Mouse (Mus musculus) MEL (cell line): ENCODE data around the gene Fgfr2. TPM values are rescaled to one million over a fixed set of nuclear protein-coding genes. Genes with fewer than 3 reads are reported as not detected.

Source experiments
- DNase-seq: peaks from one replicate; pipeline ENCODE4 v3.0.0; 2011; ENCODE audit warnings: low read depth, low spot score
- H3K27ac ChIP-seq: 2 replicates; pipeline ENCODE4 v1.5.1; 2012; ENCODE audit warnings: low read depth, mild to moderate bottlenecking, control low read depth, low read length, moderate library complexity; ENCODE audit not compliant: control insufficient read depth
- H3K27me3 ChIP-seq, 2 experiments: fragments of 150-350 bp in 1 of 2; sonication (generic) in 1 of 2; 2 replicates each; pipeline ENCODE4 v1.6.1; 2012; ENCODE audit warnings: low read length in 2 of 2, mild to moderate bottlenecking in 2 of 2, improper control_type of control experiment in 1 of 2, moderate library complexity in 1 of 2; ENCODE audit not compliant: insufficient read depth in 2 of 2, control insufficient read depth in 1 of 2
- H3K36me3 ChIP-seq, 2 experiments: 2 replicates each; pipeline ENCODE4 v1.6.1; 2012 to 2014; ENCODE audit warnings: low read length in 2 of 2, improper control_type of control experiment in 1 of 2, inconsistent platforms in 1 of 2, mild to moderate bottlenecking in 1 of 2; ENCODE audit not compliant: insufficient read depth in 2 of 2, control insufficient read depth in 1 of 2
- H3K4me1 ChIP-seq, 2 experiments: fragments of 150-350 bp in 1 of 2; sonication (generic) in 1 of 2; 2 replicates each; pipeline ENCODE4 v1.6.1; 2012; ENCODE audit warnings: low read length in 2 of 2, improper control_type of control experiment in 1 of 2, mild to moderate bottlenecking in 1 of 2; ENCODE audit not compliant: insufficient read depth in 2 of 2, control insufficient read depth in 1 of 2
- H3K4me3 ChIP-seq, 2 experiments: fragments of 150-350 bp in 1 of 2; sonication (generic) in 1 of 2; 2 replicates each; pipeline ENCODE4 v1.5.1; 2012; ENCODE audit warnings: low read depth in 2 of 2, low read length in 2 of 2, mild to moderate bottlenecking in 2 of 2, moderate library complexity in 2 of 2, control low read depth in 1 of 2, improper control_type of control experiment in 1 of 2; ENCODE audit not compliant: control insufficient read depth in 1 of 2, insufficient read depth in 1 of 2
- H3K79me2 ChIP-seq: 2 replicates; pipeline ENCODE4 v1.6.1; 2012; ENCODE audit warnings: mild to moderate bottlenecking, low read length, moderate library complexity; ENCODE audit not compliant: control insufficient read depth, poor library complexity, insufficient read depth
- H3K9ac ChIP-seq: 2 replicates; pipeline ENCODE4 v1.6.1; 2012; ENCODE audit warnings: low read depth, mild to moderate bottlenecking, control low read depth, low read length, moderate library complexity; ENCODE audit not compliant: control insufficient read depth, poor library complexity, severe bottlenecking
- H3K9me3 ChIP-seq: fragments of 150-350 bp; sonication (generic); replicated peaks from 2 replicates; pipeline ENCODE4 v1.6.1; 2012; ENCODE audit warnings: mild to moderate bottlenecking, low read length, improper control_type of control experiment, moderate library complexity; ENCODE audit not compliant: insufficient read depth
- CHD1 ChIP-seq: IDR thresholded peaks from 2 replicates; pipeline ENCODE4 v1.6.1; 2012; ENCODE audit warnings: low read depth, mild to moderate bottlenecking, inconsistent platforms, low read length, improper control_type of control experiment
- CHD2 ChIP-seq: IDR thresholded peaks from 2 replicates; pipeline ENCODE4 v1.6.1; 2011; ENCODE audit warnings: low read length, improper control_type of control experiment
- E2F4 ChIP-seq: IDR thresholded peaks from 2 replicates; pipeline ENCODE4 v1.6.1; 2011; ENCODE audit warnings: low read depth, low read length, improper control_type of control experiment, borderline replicate concordance
- ELF1 ChIP-seq: IDR thresholded peaks from 2 replicates; pipeline ENCODE4 v1.6.1; 2014; ENCODE audit warnings: low read depth, mild to moderate bottlenecking, inconsistent platforms, low read length, improper control_type of control experiment, moderate library complexity
- EP300 ChIP-seq, 2 experiments: IDR thresholded peaks; 2 replicates each; pipeline ENCODE4 v1.6.1; 2011; ENCODE audit warnings: improper control_type of control experiment in 2 of 2, low read length in 2 of 2, low read depth in 1 of 2, mild to moderate bottlenecking in 1 of 2
- ETS1 ChIP-seq: IDR thresholded peaks from 2 replicates; pipeline ENCODE4 v1.6.1; 2012; ENCODE audit warnings: low read depth, mild to moderate bottlenecking, inconsistent platforms, low read length, improper control_type of control experiment, moderate library complexity
- GATA1 ChIP-seq: IDR thresholded peaks from 2 replicates; pipeline ENCODE4 v1.6.1; 2011; ENCODE audit warnings: low read depth, low read length, improper control_type of control experiment
- MAX ChIP-seq: IDR thresholded peaks from 2 replicates; pipeline ENCODE4 v1.6.1; 2011; ENCODE audit warnings: low read length, improper control_type of control experiment
- MAZ ChIP-seq: IDR thresholded peaks from 2 replicates; pipeline ENCODE4 v1.6.1; 2012; ENCODE audit warnings: low read depth, mild to moderate bottlenecking, inconsistent platforms, low read length, improper control_type of control experiment
- MEF2A ChIP-seq: IDR thresholded peaks from 2 replicates; pipeline ENCODE4 v1.6.1; 2014; ENCODE audit warnings: low read depth, mild to moderate bottlenecking, inconsistent platforms, low read length, improper control_type of control experiment; ENCODE audit not compliant: poor library complexity, insufficient replicate concordance, severe bottlenecking; ENCODE audit errors: extremely low read depth
- MYC ChIP-seq: IDR thresholded peaks from 2 replicates; pipeline ENCODE4 v1.6.1; 2011; ENCODE audit warnings: low read depth, mild to moderate bottlenecking, low read length, improper control_type of control experiment, moderate library complexity
- NELFE ChIP-seq: IDR thresholded peaks from 2 replicates; pipeline ENCODE4 v1.6.1; 2011; ENCODE audit warnings: low read depth, low read length, improper control_type of control experiment
- NRF1 ChIP-seq: IDR thresholded peaks from 2 replicates; pipeline ENCODE4 v1.6.1; 2014; ENCODE audit warnings: low read depth, mild to moderate bottlenecking, inconsistent platforms, low read length, improper control_type of control experiment, moderate library complexity; ENCODE audit not compliant: poor library complexity, insufficient read depth, severe bottlenecking
- RCOR1 ChIP-seq: IDR thresholded peaks from 2 replicates; pipeline ENCODE4 v1.6.1; 2012; ENCODE audit warnings: low read depth, mild to moderate bottlenecking, inconsistent platforms, low read length, improper control_type of control experiment
- SIN3A ChIP-seq: IDR thresholded peaks from 2 replicates; pipeline ENCODE4 v1.6.1; 2012; ENCODE audit warnings: low read length, improper control_type of control experiment, inconsistent platforms
- TAL1 ChIP-seq: IDR thresholded peaks from 2 replicates; pipeline ENCODE4 v1.6.1; 2012; ENCODE audit warnings: mild to moderate bottlenecking, inconsistent platforms, low read length, moderate library complexity, mixed read lengths
- TBP ChIP-seq: IDR thresholded peaks from 2 replicates; pipeline ENCODE4 v1.8.0; 2011; ENCODE audit warnings: low read depth, low read length, improper control_type of control experiment
- TCF12 ChIP-seq: IDR thresholded peaks from 2 replicates; pipeline ENCODE4 v1.6.1; 2014; ENCODE audit warnings: low read depth, mild to moderate bottlenecking, inconsistent platforms, low read length, improper control_type of control experiment, moderate library complexity
- UBTF ChIP-seq: IDR thresholded peaks from 2 replicates; pipeline ENCODE4 v1.6.1; 2012; ENCODE audit warnings: low read depth, mild to moderate bottlenecking, inconsistent platforms, low read length, improper control_type of control experiment, moderate library complexity, borderline replicate concordance; ENCODE audit not compliant: insufficient read depth
- USF2 ChIP-seq, 2 experiments: IDR thresholded peaks; 2 replicates each; pipeline ENCODE4 v1.6.1; 2011 to 2012; ENCODE audit warnings: improper control_type of control experiment in 2 of 2, low read length in 2 of 2, borderline replicate concordance in 1 of 2, inconsistent platforms in 1 of 2, low read depth in 1 of 2, mild to moderate bottlenecking in 1 of 2; ENCODE audit not compliant: insufficient read depth in 1 of 2
- ZKSCAN1 ChIP-seq: IDR thresholded peaks from 2 replicates; pipeline ENCODE4 v1.6.1; 2012; ENCODE audit warnings: low read depth, mild to moderate bottlenecking, inconsistent platforms, low read length, improper control_type of control experiment, moderate library complexity
- ZMIZ1 ChIP-seq: IDR thresholded peaks from 2 replicates; pipeline ENCODE4 v1.6.1; 2012; ENCODE audit warnings: low read depth, mild to moderate bottlenecking, inconsistent platforms, low read length, improper control_type of control experiment, moderate library complexity
- ZNF384 ChIP-seq: IDR thresholded peaks from 2 replicates; pipeline ENCODE4 v1.6.1; 2012; ENCODE audit warnings: low read depth, mild to moderate bottlenecking, inconsistent platforms, low read length, improper control_type of control experiment
- polyA plus RNA-seq, 2 experiments: library from polyadenylated mRNA; stranded (reverse) in 1 of 2; unstranded in 1 of 2; fragments of >175 nt in 1 of 2; fragments of >200 nt in 1 of 2; gene quantifications; 2 replicates each; pipeline versions ENCODE4 v1.2.1 to v1.2.4; 2012; ENCODE audit warnings: low replicate concordance in 2 of 2, low read depth in 1 of 2; ENCODE audit not compliant: insufficient read length in 2 of 2, insufficient read depth in 1 of 2, missing spikeins in 1 of 2
- total RNA-seq: library from RNA; depleted of rRNA; stranded (reverse); fragments of 300-350 nt; gene quantifications from 2 replicates; pipeline ENCODE4 v1.2.3, GENCODE M21; 2012

Fgfr2 gene
- total and polyA plus RNA-seq, 3 experiments, result not detected

DNA sequence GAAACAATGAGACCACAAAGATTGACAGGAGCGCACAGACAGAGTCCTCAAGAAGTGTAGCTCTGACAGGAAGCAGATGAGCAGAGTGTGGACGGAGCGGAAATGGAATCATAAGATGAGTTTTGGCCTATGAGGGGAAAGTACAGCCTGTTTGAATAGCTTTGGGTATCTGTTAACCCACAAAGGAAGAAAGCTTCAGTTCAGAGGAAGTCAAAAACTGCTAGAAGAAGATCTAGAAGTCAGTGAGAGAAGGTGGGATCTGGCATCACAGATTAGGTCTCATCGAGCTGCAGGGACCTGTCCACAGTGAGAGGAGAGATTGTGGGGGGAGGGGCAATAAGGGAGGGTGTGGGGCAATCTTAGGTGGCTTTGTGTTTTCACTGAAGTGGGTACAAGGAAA lies 787.8 kb downstream of the Fgfr2 start:
- H3K4me3 ChIP-seq, result no peak overlapping the region
- peaks cover 28 to 38% of the 10 kb centered on the region in 2 experiments for H3K4me1 ChIP-seq
- no peaks in the 10 kb centered on the region for H3K79me2 ChIP-seq
- peak overlapping the region; percentile 25; the same call in 1 of the 2 replicates for H3K27ac ChIP-seq
- TF ChIP-seq TAL1, result peak; percentile 58
- TF ChIP-seq MAZ, result no peak
- TF ChIP-seq USF2 (IDR thresholded peaks at IDR 0.05; ENCODE audit: borderline replicate concordance in 1 of 2, insufficient read depth in 1 of 2, low read depth in 1 of 2, low read length in 2 of 2), result no peak
- TF ChIP-seq RCOR1, result peak; percentile 57
- TF ChIP-seq ETS1, result peak; percentile 57; the same call in 1 of the 2 replicates
- 0 out of 2 replicates have a peak, but pooled peaks have one; percentile 4 for TF ChIP-seq GATA1
- peak; percentile 26; the same call in 1 of the 2 replicates for TF ChIP-seq SIN3A
- TF ChIP-seq TCF12, result peak; percentile 75
- peak; percentile 60; the same call in 1 of the 2 replicates for TF ChIP-seq CHD2
- 0 out of 2 replicates have a peak, but pooled peaks have one; percentile 32 for TF ChIP-seq ELF1
- TF ChIP-seq NRF1, result no peak
- TF ChIP-seq EP300 (IDR thresholded peaks at IDR 0.05; ENCODE audit: low read depth in 1 of 2, low read length in 2 of 2), result peak; percentile 70 to 81
- TF ChIP-seq CHD1, result no peak
- H3K9ac ChIP-seq, result no peak overlapping the region
- H3K36me3 ChIP-seq, result peaks cover 0 to 26% of the 10 kb centered on the region in 2 experiments; a peak in 2 of 4 replicates
- H3K9me3 ChIP-seq, result no peaks in the 10 kb centered on the region
- DNase-seq, result peak; percentile 68
- H3K27me3 ChIP-seq, result no peaks in the 10 kb centered on the region

DNA sequence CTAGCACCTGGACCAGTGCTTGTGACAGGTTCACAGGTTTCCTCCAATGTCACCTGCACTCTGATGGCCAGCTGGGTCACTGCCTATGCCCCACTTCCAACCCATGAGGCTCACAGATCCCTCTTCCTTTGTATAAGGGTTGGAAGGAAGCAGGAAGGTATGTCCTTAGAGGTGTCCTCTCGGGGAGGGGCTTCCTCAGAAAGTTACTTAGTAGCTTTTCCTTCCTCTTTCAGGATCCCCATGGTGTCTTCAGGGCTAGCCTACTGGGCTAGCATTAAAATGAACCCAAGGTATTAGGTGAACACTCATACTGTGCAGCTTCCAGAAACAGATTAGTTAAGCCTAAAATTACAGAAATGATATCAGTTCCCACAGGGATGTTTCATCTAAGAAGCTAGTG lies 790.1 kb downstream of the Fgfr2 start:
- TF ChIP-seq UBTF (no peak), ZMIZ1 (no peak), NELFE (no peak), TBP (no peak), MEF2A (no peak), CHD1 (no peak), MYC (no peak), MAX (no peak), ZKSCAN1 (no peak), E2F4 (no peak), ZNF384 (no peak), TCF12 (no peak)
- TF ChIP-seq, all 39 proteins: peak for 0
- H3K9ac ChIP-seq, result no peak overlapping the region
- H3K79me2 ChIP-seq, result no peaks in the 10 kb centered on the region
- H3K36me3 ChIP-seq, result peaks cover 0 to 26% of the 10 kb centered on the region in 2 experiments; a peak in 2 of 4 replicates
- peaks cover 28 to 46% of the 10 kb centered on the region in 2 experiments for H3K4me1 ChIP-seq
- H3K27me3 ChIP-seq, result no peaks in the 10 kb centered on the region
- H3K4me3 ChIP-seq, result no peak overlapping the region
- no peaks in the 10 kb centered on the region for H3K9me3 ChIP-seq
- no peak overlapping the region for H3K27ac ChIP-seq
- peak; percentile 38 for DNase-seq
